Mouse (Mus musculus) Muller cell, postnatal 12 days (primary cell): Measurements from ENCODE around the gene Mapk9.
A peak's percentile ranks its signal among the peaks of the same experiment; 100 is the strongest.

Experiments used
- DNase-seq: peaks from one replicate; pipeline ENCODE4 v3.0.0-alpha.2; 2015; ENCODE audit errors: inconsistent ontology term

The Mapk9 gene

GRCm38 (mm10) chr11:49893806-49894205 lies 47.3 kb downstream of the Mapk9 start:
- no peak for DNase-seq

- DNase-seq: peak; percentile 8
Observed at GRCm38 (mm10) chr11:49895966-49896590, 49.5 kb downstream of the Mapk9 start.

GRCm38 (mm10) chr11:49900043-49900442 lies 53.5 kb downstream of the Mapk9 start:
- DNase-seq: no peak

- no peak for DNase-seq
Observed at GRCm38 (mm10) chr11:49900962-49901658, 54.6 kb downstream of the Mapk9 start.

- DNase-seq: peak; percentile 63
Observed at GRCm38 (mm10) chr11:49901659-49902458, 55.3 kb downstream of the Mapk9 start, which contains the start of gene Rasgef1c. Rasgef1c (plus strand) TSS chr11:49901835.

- peak; percentile 29 for DNase-seq
Observed at GRCm38 (mm10) chr11:49903333-49903732, 56.8 kb downstream of the Mapk9 start.

GRCm38 (mm10) chr11:49918521-49919180 lies 72.1 kb downstream of the Mapk9 start:
- DNase-seq: no peak

GRCm38 (mm10) chr11:49919304-49919703 lies 72.8 kb downstream of the Mapk9 start:
- DNase-seq: no peak

- DNase-seq: no peak
Observed at GRCm38 (mm10) chr11:49923539-49923938, 77.0 kb downstream of the Mapk9 start.

- DNase-seq: no peak
Observed at GRCm38 (mm10) chr11:49926183-49926582, 79.6 kb downstream of the Mapk9 start.

GRCm38 (mm10) chr11:49927169-49927568 lies 80.6 kb downstream of the Mapk9 start:
- no peak for DNase-seq

GRCm38 (mm10) chr11:49927670-49928069 lies 81.1 kb downstream of the Mapk9 start:
- no peak for DNase-seq

- DNase-seq: peak; percentile 18
Observed at GRCm38 (mm10) chr11:49931037-49931625, 84.6 kb downstream of the Mapk9 start.

- DNase-seq: no peak
Observed at GRCm38 (mm10) chr11:49931853-49932252, 85.3 kb downstream of the Mapk9 start.

- DNase-seq: peak; percentile 7
Observed at GRCm38 (mm10) chr11:49933811-49934210, 87.3 kb downstream of the Mapk9 start.

- DNase-seq: peak; percentile 72
Observed at GRCm38 (mm10) chr11:49934322-49934721, 87.8 kb downstream of the Mapk9 start.
